Mouse (Mus musculus) MEL (cell line): ENCODE measurements around the gene Zfp871.

Experiments used
- CTCF ChIP-seq, 3 experiments: IDR thresholded peaks in 2 of 3; conservative IDR thresholded peaks in 1 of 3; 2 replicates each; pipeline ENCODE4 v1.5.1; 2011 to 2012; ENCODE audit warnings: low read length in 3 of 3, low read depth in 2 of 3, mild to moderate bottlenecking in 2 of 3, improper control_type of control experiment in 1 of 3, inconsistent platforms in 1 of 3, mixed read lengths in 1 of 3, moderate library complexity in 1 of 3; ENCODE audit not compliant: control insufficient read depth in 1 of 3, insufficient read depth in 1 of 3, poor library complexity in 1 of 3, severe bottlenecking in 1 of 3
- ETS1 ChIP-seq: IDR thresholded peaks from 2 replicates; pipeline ENCODE4 v1.6.1; 2012; ENCODE audit warnings: low read depth, mild to moderate bottlenecking, inconsistent platforms, low read length, improper control_type of control experiment, moderate library complexity
- GATA1 ChIP-seq: IDR thresholded peaks from 2 replicates; pipeline ENCODE4 v1.6.1; 2011; ENCODE audit warnings: low read depth, low read length, improper control_type of control experiment
- HCFC1 ChIP-seq: IDR thresholded peaks from 2 replicates; pipeline ENCODE4 v1.6.1; 2012; ENCODE audit warnings: low read depth, mild to moderate bottlenecking, inconsistent platforms, low read length, improper control_type of control experiment, moderate library complexity
- KAT2A ChIP-seq: conservative IDR thresholded peaks from 2 replicates; pipeline ENCODE4 v1.6.1; 2012; ENCODE audit warnings: low read depth, low read length, improper control_type of control experiment, inconsistent platforms
- MAFK ChIP-seq: IDR thresholded peaks from 2 replicates; pipeline ENCODE4 v1.6.1; 2011; ENCODE audit warnings: low read depth, mild to moderate bottlenecking, low read length, improper control_type of control experiment, borderline replicate concordance
- MAX ChIP-seq: IDR thresholded peaks from 2 replicates; pipeline ENCODE4 v1.6.1; 2011; ENCODE audit warnings: low read length, improper control_type of control experiment
- MYC ChIP-seq: IDR thresholded peaks from 2 replicates; pipeline ENCODE4 v1.6.1; 2011; ENCODE audit warnings: low read depth, mild to moderate bottlenecking, low read length, improper control_type of control experiment, moderate library complexity
- POLR2A ChIP-seq, 2 experiments: IDR thresholded peaks; 2 replicates each; pipeline ENCODE4 v1.6.1; 2011 to 2012; ENCODE audit warnings: low read length in 2 of 2, mild to moderate bottlenecking in 2 of 2, control low read depth in 1 of 2, improper control_type of control experiment in 1 of 2, low read depth in 1 of 2, moderate library complexity in 1 of 2; ENCODE audit not compliant: control insufficient read depth in 1 of 2, insufficient read depth in 1 of 2, poor library complexity in 1 of 2
- POLR2AphosphoS2 ChIP-seq: IDR thresholded peaks from 2 replicates; pipeline ENCODE4 v1.6.1; 2011; ENCODE audit warnings: low read length, improper control_type of control experiment
- TAL1 ChIP-seq: IDR thresholded peaks from 2 replicates; pipeline ENCODE4 v1.6.1; 2012; ENCODE audit warnings: mild to moderate bottlenecking, inconsistent platforms, low read length, moderate library complexity, mixed read lengths
- USF2 ChIP-seq, 2 experiments: IDR thresholded peaks; 2 replicates each; pipeline ENCODE4 v1.6.1; 2011 to 2012; ENCODE audit warnings: improper control_type of control experiment in 2 of 2, low read length in 2 of 2, borderline replicate concordance in 1 of 2, inconsistent platforms in 1 of 2, low read depth in 1 of 2, mild to moderate bottlenecking in 1 of 2; ENCODE audit not compliant: insufficient read depth in 1 of 2
- ZC3H11A ChIP-seq: IDR thresholded peaks from 2 replicates; pipeline ENCODE4 v1.6.1; 2012; ENCODE audit warnings: low read depth, mild to moderate bottlenecking, inconsistent platforms, low read length, improper control_type of control experiment
- ZNF384 ChIP-seq: IDR thresholded peaks from 2 replicates; pipeline ENCODE4 v1.6.1; 2012; ENCODE audit warnings: low read depth, mild to moderate bottlenecking, inconsistent platforms, low read length, improper control_type of control experiment

GRCm38 (mm10) chr17:32750611-32751010, 37.5 kb downstream of the Zfp871 start:
- TF ChIP-seq KAT2A (no peak), ZC3H11A (no peak), USF2 (IDR thresholded peaks at IDR 0.05; ENCODE audit: borderline replicate concordance in 1 of 2, insufficient read depth in 1 of 2, low read depth in 1 of 2, low read length in 2 of 2) (no peak), TAL1 (no peak), POLR2A (IDR thresholded peaks at IDR 0.05; ENCODE audit: control insufficient read depth in 1 of 2, insufficient read depth in 1 of 2, low read depth in 1 of 2, low read length in 2 of 2, poor library complexity in 1 of 2) (no peak), GATA1 (no peak), MYC (no peak), CTCF (IDR thresholded peaks at IDR 0.05 in 2 of 3, conservative IDR thresholded peaks at IDR 0.05 in 1 of 3; ENCODE audit: control insufficient read depth in 1 of 3, insufficient read depth in 1 of 3, low read depth in 2 of 3, low read length in 3 of 3, poor library complexity in 1 of 3, severe bottlenecking in 1 of 3) (no peak), ZNF384 (no peak), MAFK (no peak), POLR2AphosphoS2 (no peak), HCFC1 (no peak), MAX (no peak), ETS1 (no peak)
